Mouse (Mus musculus): ENCODE measurements at regions not wholly inside any gene's neighbourhood (a gene's known extent, or its start where the extent isn't known, plus 50 kb on each side); places are given as distances from the start of the nearest gene placed in this dataset.

GRCm38 (mm10) chr11:10201021-10201420 lies 913.0 kb upstream of the Vwc2 start:
- no peak for DNase-seq (ENCODE audit: extremely low spot score in 1 of 2, low spot score in 2 of 2)
- intact Hi-C loops (cut with DNase I) = no loop called here

DNA sequence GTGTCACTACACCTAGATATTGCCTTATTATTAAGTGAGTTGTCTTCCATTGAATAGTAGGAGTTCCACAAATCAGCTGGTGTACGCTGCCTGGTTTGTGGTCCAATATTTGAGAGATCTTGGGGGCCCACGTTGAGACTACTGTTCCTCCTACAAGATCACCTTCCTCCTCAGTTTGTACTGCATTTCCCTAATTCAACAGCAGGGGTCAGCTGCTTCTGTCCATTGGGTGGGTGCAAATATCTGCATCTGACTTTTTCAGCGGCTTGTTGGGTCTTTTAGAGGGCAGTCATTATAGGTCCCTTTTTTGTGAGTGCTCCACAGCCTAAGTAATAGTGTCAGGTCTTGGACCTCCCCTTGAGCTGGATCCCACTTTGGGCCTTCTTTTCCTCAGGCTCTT lies 908.8 kb upstream of the Vwc2 start:
- intact Hi-C loops (cut with DNase I) = no loop called here
- DNase-seq (ENCODE audit: extremely low spot score in 1 of 2, low spot score in 2 of 2) = no peak

Measured in left cerebral cortex, postnatal 10 days (tissue).